Mouse (Mus musculus): Measurements from ENCODE around the gene Pdgfb. TPM values are rescaled to one million over a fixed set of nuclear protein-coding genes. Genes with fewer than 3 reads are reported as not detected.

Pdgfb gene
- total and polyA plus RNA-seq, 3 experiments = not detected

DNA sequence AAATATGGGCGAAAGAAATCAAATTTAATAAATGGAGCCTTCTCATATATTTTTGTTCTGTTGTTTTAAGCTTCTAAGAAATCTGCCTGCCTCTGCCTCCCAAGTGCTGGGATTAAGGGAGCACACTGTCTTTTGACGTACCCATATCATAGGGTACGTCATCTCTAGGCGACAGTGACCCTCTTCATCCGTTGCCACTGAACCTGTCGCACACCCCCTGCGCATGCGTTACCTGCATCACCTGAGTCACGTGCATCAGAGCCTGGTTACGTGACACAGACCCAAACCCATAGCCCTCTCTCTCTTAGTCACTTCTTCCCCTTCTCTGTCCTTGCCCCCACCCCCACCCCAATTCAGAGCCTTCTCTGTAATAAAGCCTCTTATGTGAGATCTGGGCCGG lies 42.6 kb downstream of the Pdgfb start:
- dilution Hi-C loops (cut with MboI; ENCODE audit: extremely low pct_ligation_motif_present, extremely low pct_unique_long_range_greater_than_20kb, low sequenced_read_pairs) (no loop called here), in situ Hi-C loops (cut with MboI; ENCODE audit: low pct_ligation_motif_present, low pct_unique_long_range_greater_than_20kb, low sequenced_read_pairs) (no loop called here)
- Histone ChIP-seq H3K4me2 (ENCODE audit: insufficient read depth, low read depth, poor library complexity, severe bottlenecking) (no peak overlapping the region), H3K27ac (ENCODE audit: insufficient read depth, low read depth) (no peak overlapping the region), H3K79me2 (replicated peaks; ENCODE audit: control insufficient read depth, extremely low read depth, insufficient read depth, poor library complexity, severe bottlenecking) (no peaks in the 10 kb centered on the region), H3K4me3 (replicated peaks in 1 of 3; ENCODE audit: low read depth in 2 of 3, low read length in 2 of 3, poor library complexity in 1 of 3) (no peak overlapping the region), H3K9ac (ENCODE audit: insufficient read depth, low read depth) (no peak overlapping the region), H3K4me1 (ENCODE audit: control insufficient read depth in 1 of 2, insufficient read depth in 2 of 2) (peaks cover 0 to 4% of the 10 kb centered on the region in 2 experiments; a peak in 1 of 4 replicates), H3K9me3 (replicated peaks; ENCODE audit: low read length) (no peaks in the 10 kb centered on the region), H3K36me3 (replicated peaks in 1 of 2; ENCODE audit: control insufficient read depth in 1 of 2, insufficient read depth in 1 of 2, low read length in 1 of 2) (no peaks in the 10 kb centered on the region), H3K27me3 (replicated peaks) (peaks cover 10% of the 10 kb centered on the region)
- DNase-seq (ENCODE audit: extremely low read depth) = no peak
- TF ChIP-seq MYC (IDR thresholded peaks at IDR 0.05; ENCODE audit: low read depth, low read length) (no peak), UBTF (IDR thresholded peaks at IDR 0.05; ENCODE audit: low read depth, low read length) (no peak), KAT2A (IDR thresholded peaks at IDR 0.05; ENCODE audit: insufficient replicate concordance, low read length) (no peak), PAX5 (IDR thresholded peaks at IDR 0.05; ENCODE audit: low read length) (no peak), IRF4 (IDR thresholded peaks at IDR 0.05; ENCODE audit: low read depth, low read length) (no peak), POLR2A (IDR thresholded peaks at IDR 0.05; ENCODE audit: low read depth, low read length) (no peak), MAZ (IDR thresholded peaks at IDR 0.05; ENCODE audit: low read depth, low read length) (no peak), ZNF384 (IDR thresholded peaks at IDR 0.05; ENCODE audit: low read depth, low read length) (no peak), ETS1 (conservative IDR thresholded peaks at IDR 0.05; ENCODE audit: low read depth, low read length) (no peak), CHD1 (IDR thresholded peaks at IDR 0.05; ENCODE audit: low read depth, low read length) (no peak), USF1 (IDR thresholded peaks at IDR 0.05; ENCODE audit: low read depth, low read length) (no peak), E2F4 (IDR thresholded peaks at IDR 0.05; ENCODE audit: insufficient replicate concordance, low read depth, low read length) (no peak), ELF1 (IDR thresholded peaks at IDR 0.05; ENCODE audit: low read depth, low read length) (no peak), TBP (conservative IDR thresholded peaks at IDR 0.05; ENCODE audit: low read depth, low read length) (no peak), CHD2 (IDR thresholded peaks at IDR 0.05; ENCODE audit: low read length) (no peak), SIN3A (IDR thresholded peaks at IDR 0.05; ENCODE audit: low read length) (no peak), MAFK (IDR thresholded peaks at IDR 0.05; ENCODE audit: insufficient replicate concordance, low read length) (no peak), CTCF (conservative IDR thresholded peaks at IDR 0.05 in 1 of 2, IDR thresholded peaks at IDR 0.05 in 1 of 2; ENCODE audit: low read depth in 2 of 2, low read length in 2 of 2) (no peak)

GRCm38 (mm10) chr15:79970940-79971339 lies 43.8 kb downstream of the Pdgfb start, which contains the start of gene Cbx7:
Gene Cbx7 (minus strand): TSS chr15:79971119.
- no peaks in the 10 kb centered on the region for H3K9me3 ChIP-seq (replicated peaks; ENCODE audit: low read length)
- DNase-seq (ENCODE audit: extremely low read depth) = no peak
- in situ Hi-C loops (cut with MboI; ENCODE audit: low pct_ligation_motif_present, low pct_unique_long_range_greater_than_20kb, low sequenced_read_pairs) = no loop called here

More at GRCm38 (mm10) chr15:79970940-79971339, 43.8 kb downstream of the Pdgfb start, which contains the start of gene Cbx7:
- Histone ChIP-seq H3K79me2 (replicated peaks; ENCODE audit: control insufficient read depth, extremely low read depth, insufficient read depth, poor library complexity, severe bottlenecking) (no peaks in the 10 kb centered on the region), H3K4me3 (replicated peaks in 1 of 3; ENCODE audit: low read depth in 2 of 3, low read length in 2 of 3, poor library complexity in 1 of 3) (no peak within 1 kb of the TSS), H3K36me3 (replicated peaks in 1 of 2; ENCODE audit: control insufficient read depth in 1 of 2, insufficient read depth in 1 of 2, low read length in 1 of 2) (no peaks in the 10 kb centered on the region), H3K27ac (ENCODE audit: insufficient read depth, low read depth) (no peak within 1 kb of the TSS), H3K27me3 (replicated peaks) (peaks cover 11% of the 10 kb centered on the region), H3K4me1 (ENCODE audit: control insufficient read depth in 1 of 2, insufficient read depth in 2 of 2) (peaks cover 0 to 4% of the 10 kb centered on the region in 2 experiments; a peak in 1 of 4 replicates), H3K9ac (ENCODE audit: insufficient read depth, low read depth) (no peak within 1 kb of the TSS), H3K4me2 (ENCODE audit: insufficient read depth, low read depth, poor library complexity, severe bottlenecking) (no peak within 1 kb of the TSS)
- dilution Hi-C loops (cut with MboI; ENCODE audit: extremely low pct_ligation_motif_present, extremely low pct_unique_long_range_greater_than_20kb, low sequenced_read_pairs) = no loop called here
- TF ChIP-seq KAT2A (IDR thresholded peaks at IDR 0.05; ENCODE audit: insufficient replicate concordance, low read length) = no peak
- TF ChIP-seq MXI1 (IDR thresholded peaks at IDR 0.05; ENCODE audit: low read depth, low read length) = no peak
- no peak for TF ChIP-seq MAFK (IDR thresholded peaks at IDR 0.05; ENCODE audit: insufficient replicate concordance, low read length)
- no peak for TF ChIP-seq ZC3H11A (IDR thresholded peaks at IDR 0.05; ENCODE audit: low read depth, low read length)
- no peak for TF ChIP-seq BHLHE40 (IDR thresholded peaks at IDR 0.05; ENCODE audit: low read depth, low read length)
- no peak for TF ChIP-seq MAX (IDR thresholded peaks at IDR 0.05; ENCODE audit: low read length)
- TF ChIP-seq HCFC1 (IDR thresholded peaks at IDR 0.05; ENCODE audit: low read depth, low read length) = no peak
- no peak for TF ChIP-seq ZKSCAN1 (IDR thresholded peaks at IDR 0.05; ENCODE audit: borderline replicate concordance, low read depth, low read length)
- TF ChIP-seq ETS1 (conservative IDR thresholded peaks at IDR 0.05; ENCODE audit: low read depth, low read length) = no peak
- TF ChIP-seq TBP (conservative IDR thresholded peaks at IDR 0.05; ENCODE audit: low read depth, low read length) = no peak
- TF ChIP-seq TCF12 (IDR thresholded peaks at IDR 0.05; ENCODE audit: low read depth, low read length) = no peak
